Comparison of ENCODE assay signal across 27 mouse cellular contexts in genomic region chr11:79902881-79903481, GRCm38 (mm10). TPM values are rescaled to one million over a fixed set of nuclear protein-coding genes. Genes with fewer than 3 reads are reported as not detected.
DNase-seq lines count a peak whose midpoint lies in the region; ATAC-seq and TF ChIP-seq lines count a peak whose summit lies in the region.
"Had no signal": no experiment of that assay in that cellular context is flagged by ENCODE, and none has a peak within 500 bp of the region (broad histone marks: within the 10 kb centered on the region; RNA-seq: fewer than 3 reads in every experiment).

No protein-coding gene starts in this region.

- H3K4me1 ChIP-seq in intestine, embryonic 15.5 days (replicated peaks), result no peaks in the 10 kb centered on the region
- H3K4me1 ChIP-seq in intestine, embryonic 16.5 days (ENCODE audit: control insufficient read depth, insufficient read depth, low read length), result no peaks in the 10 kb centered on the region
- peaks cover 0 to 6% of the 10 kb centered on the region in 2 experiments; a peak in 3 of 4 replicates for H3K4me1 ChIP-seq in ES-E14 (ENCODE audit: control insufficient read depth in 2 of 2, insufficient read depth in 2 of 2, low read length in 2 of 2, poor library complexity in 1 of 2)
- 0 out of 2 replicates have a peak, but pooled peaks cover 7% of the 10 kb centered on the region for H3K4me1 ChIP-seq in stomach, embryonic 16.5 days (ENCODE audit: control insufficient read depth, insufficient read depth, low read length)
- H3K4me1 ChIP-seq: forebrain, embryonic 12.5 days; forebrain, embryonic 15.5 days; hindbrain, embryonic 15.5 days had no signal

- no peaks in the 10 kb centered on the region for H3K9me3 ChIP-seq in intestine, embryonic 15.5 days
- no peaks in the 10 kb centered on the region for H3K9me3 ChIP-seq in intestine, embryonic 16.5 days (ENCODE audit: control insufficient read depth, low read length)
- H3K9me3 ChIP-seq in ES-E14 (ENCODE audit: control insufficient read depth, insufficient read depth, low read depth, low read length), result no peaks in the 10 kb centered on the region
- no peaks in the 10 kb centered on the region for H3K9me3 ChIP-seq in stomach, embryonic 16.5 days (replicated peaks; ENCODE audit: control insufficient read depth, low read length)
- H3K9me3 ChIP-seq: forebrain, embryonic 12.5 days; forebrain, embryonic 15.5 days; heart, embryonic 10.5 days; heart, embryonic 13.5 days; hindbrain, embryonic 15.5 days had no signal

- no peak overlapping the region for H3K4me2 ChIP-seq in intestine, embryonic 15.5 days (replicated peaks)
- no peak overlapping the region for H3K4me2 ChIP-seq in intestine, embryonic 16.5 days (ENCODE audit: low read depth, low read length)
- H3K4me2 ChIP-seq in stomach, embryonic 16.5 days (ENCODE audit: low read depth, low read length), result no peak overlapping the region
- H3K4me2 ChIP-seq: forebrain, embryonic 12.5 days; forebrain, embryonic 15.5 days; heart, embryonic 13.5 days; hindbrain, embryonic 15.5 days had no signal

- no peaks in the 10 kb centered on the region for H3K36me3 ChIP-seq in intestine, embryonic 15.5 days
- no peaks in the 10 kb centered on the region for H3K36me3 ChIP-seq in intestine, embryonic 16.5 days (ENCODE audit: control insufficient read depth, insufficient read depth, low read length)
- H3K36me3 ChIP-seq in ES-E14 (ENCODE audit: control insufficient read depth, insufficient read depth, low read length, poor library complexity, severe bottlenecking), result no peaks in the 10 kb centered on the region
- H3K36me3 ChIP-seq in stomach, embryonic 16.5 days (ENCODE audit: control insufficient read depth, insufficient read depth, low read length), result no peaks in the 10 kb centered on the region
- H3K36me3 ChIP-seq: forebrain, embryonic 12.5 days; forebrain, embryonic 15.5 days; heart, embryonic 10.5 days; heart, embryonic 13.5 days; hindbrain, embryonic 15.5 days had no signal

- DNase-seq in ES-E14 (ENCODE audit: low read depth, low spot score) (peak; percentile 22), ZHBTc4 (ENCODE audit: low read depth, low spot score) (peak; percentile 68)
- no peak for DNase-seq in ovary, postnatal 10 days (ENCODE audit: low spot score)
- no peak for DNase-seq in gastrocnemius, adult 8-10 months (ENCODE audit: low spot score in 2 of 2)
- DNase-seq: adrenal gland, postnatal 10 days; adrenal gland, postnatal 36 days; B cell, adult 2 months; cerebellum, adult 18-20 months; cerebellum, adult 9-10 months; cerebellum, postnatal 14 days; gastrocnemius, postnatal 10 days; gastrocnemius, postnatal 36 days; heart, adult 2 months; heart, postnatal 14 days; heart, postnatal 4 days; kidney, adult 11 months had no signal

- H3K4me3 ChIP-seq in intestine, embryonic 15.5 days (replicated peaks), result no peak overlapping the region
- H3K4me3 ChIP-seq in intestine, embryonic 16.5 days (ENCODE audit: low read length), result no peak overlapping the region
- H3K4me3 ChIP-seq in ES-E14 (ENCODE audit: insufficient read depth in 1 of 2, low read depth in 1 of 2, low read length in 2 of 2, poor library complexity in 1 of 2, severe bottlenecking in 1 of 2), result no peak overlapping the region
- no peak overlapping the region for H3K4me3 ChIP-seq in stomach, embryonic 16.5 days (replicated peaks; ENCODE audit: low read length)
- H3K4me3 ChIP-seq: forebrain, embryonic 12.5 days; forebrain, embryonic 15.5 days; heart, adult 2 months; heart, embryonic 10.5 days; heart, embryonic 13.5 days; hindbrain, embryonic 15.5 days had no signal

- no peak overlapping the region for H3K27ac ChIP-seq in intestine, embryonic 15.5 days
- no peak overlapping the region for H3K27ac ChIP-seq in intestine, embryonic 16.5 days (ENCODE audit: low read length)
- no peak overlapping the region for H3K27ac ChIP-seq in ES-E14 (ENCODE audit: insufficient read depth, low read depth, low read length, poor library complexity, severe bottlenecking)
- H3K27ac ChIP-seq in stomach, embryonic 16.5 days (ENCODE audit: low read length), result peak overlapping the region; percentile 10
- H3K27ac ChIP-seq: forebrain, embryonic 12.5 days; forebrain, embryonic 15.5 days; heart, adult 2 months; heart, embryonic 10.5 days; heart, embryonic 13.5 days; hindbrain, embryonic 15.5 days had no signal

- 0 out of 2 replicates have a peak, but pooled peaks have one; percentile 20 for ATAC-seq in intestine, embryonic 15.5 days
- ATAC-seq in intestine, embryonic 16.5 days, result no peak; the same call in 1 of the 2 replicates
- peak; percentile 81; the same call in 1 of the 2 replicates for ATAC-seq in stomach, embryonic 16.5 days (ENCODE audit: insufficient read depth, low FRiP score)
- ATAC-seq in erythroblast, adult 5-6 weeks (replicated peaks; ENCODE audit: low FRiP score, poor library complexity, severe bottlenecking), result no peak
- ATAC-seq: forebrain, embryonic 15.5 days; Patski had no signal

- 62% methylated on average over 6 of the region's 6 CpGs for WGBS in intestine, embryonic 15.5 days
- WGBS in intestine, embryonic 16.5 days, result 59% methylated on average over 6 of the region's 6 CpGs
- WGBS in stomach, embryonic 16.5 days, result 52% methylated on average over 6 of the region's 6 CpGs

- H3K9ac ChIP-seq in intestine, embryonic 15.5 days, result no peak overlapping the region
- H3K9ac ChIP-seq in intestine, embryonic 16.5 days (ENCODE audit: low read depth, low read length), result no peak overlapping the region
- H3K9ac ChIP-seq in ES-E14 (ENCODE audit: insufficient read depth, low read depth, low read length, poor library complexity, severe bottlenecking), result no peak overlapping the region
- H3K9ac ChIP-seq in stomach, embryonic 16.5 days (ENCODE audit: low read length), result no peak overlapping the region
- H3K9ac ChIP-seq: forebrain, embryonic 12.5 days; forebrain, embryonic 15.5 days; heart, embryonic 13.5 days; hindbrain, embryonic 15.5 days had no signal

- in situ Hi-C loops in ES-E14 (cut with MboI; ENCODE audit: low sequenced_read_pairs in 2 of 2, unreplicated experiment in 2 of 2), result loop anchor here (25.0 kb wide), 2 partner anchors 191 to 316 kb away; partner anchors contain the start of gene Rab11fip4 (in 1 of the 2)

- no peaks in the 10 kb centered on the region for H3K27me3 ChIP-seq in intestine, embryonic 15.5 days (replicated peaks)
- H3K27me3 ChIP-seq in intestine, embryonic 16.5 days (replicated peaks; ENCODE audit: control insufficient read depth, insufficient read depth, low read length), result no peaks in the 10 kb centered on the region
- H3K27me3 ChIP-seq in stomach, embryonic 16.5 days (ENCODE audit: control insufficient read depth, insufficient read depth, low read length), result no peaks in the 10 kb centered on the region
- H3K27me3 ChIP-seq: CH12.LX; forebrain, embryonic 12.5 days; forebrain, embryonic 15.5 days; heart, embryonic 13.5 days; hindbrain, embryonic 15.5 days; Patski had no signal

TF ChIP-seq in ES-E14, 5 proteins besides CTCF, POLR2A, EP300 and RAD21:
- TF ChIP-seq CHD2 (IDR thresholded peaks at IDR 0.05; ENCODE audit: low read depth, low read length) (no peak), HCFC1 (IDR thresholded peaks at IDR 0.05; ENCODE audit: borderline replicate concordance, insufficient read depth, low read length) (no peak), MAFK (IDR thresholded peaks at IDR 0.05; ENCODE audit: insufficient read depth, low read depth, low read length) (no peak), ZNF384 (IDR thresholded peaks at IDR 0.05; ENCODE audit: low read depth, low read length) (no peak), ZC3H11A (IDR thresholded peaks at IDR 0.05; ENCODE audit: borderline replicate concordance, low read depth, low read length) (no peak)

RNA-seq across cellular contexts. Expression of gene Utp6, which starts 59.2 kb away (rescaled TPM):
- polyA plus RNA-seq in intestine, embryonic 15.5 days (2015; fragmentation: Nextera tagmentation; extraction: Ambion mirVana), result 47.0 and 50.0 TPM in 2 replicates
- 41.5 and 44.7 TPM in 2 replicates for polyA plus RNA-seq in intestine, embryonic 16.5 days (2015; fragmentation: Nextera tagmentation; extraction: Ambion mirVana)
- total RNA-seq in ES-E14 (2012; rRNA removed), result 54.3 and 79.7 TPM in 2 replicates
- polyA plus RNA-seq in stomach, embryonic 16.5 days (2015; fragmentation: Nextera tagmentation; extraction: Ambion mirVana), result 40.2 and 50.4 TPM in 2 replicates
- total RNA-seq in gastrocnemius, adult 8-10 months (2022), result 10 to 100 TPM; 28.0 to 36.7 (median 29.4) TPM
- total RNA-seq in erythroblast, adult 5-6 weeks (2015; ENCODE audit: low replicate concordance), result 2.3 and 15.0 TPM in 2 replicates
- total RNA-seq in erythroblast, adult 5-6 weeks (2017; ENCODE audit: low replicate concordance), result 13.4 and 17.3 TPM in 2 replicates

Comparison
In these comparisons a context has a peak if more than half of its experiments do, and no peak if none do; other contexts are left out.
1. ATAC-seq: peak in intestine, embryonic 15.5 days (single experiment) and stomach, embryonic 16.5 days (single experiment); none in intestine, embryonic 16.5 days (single experiment) and erythroblast, adult 5-6 weeks (single experiment).
2. DNase-seq: peak in ES-E14 (single experiment) and ZHBTc4 (single experiment); none in ovary, postnatal 10 days (single experiment) and gastrocnemius, adult 8-10 months (0 of 2).